Mouse (Mus musculus) heart, postnatal 25 days (tissue): ENCODE data around the gene C3. TPM values are rescaled to one million over a fixed set of nuclear protein-coding genes. Genes with fewer than 3 reads are reported as not detected.

Experiments used
- DNase-seq: peaks from one replicate; pipeline ENCODE4 v3.0.0; 2022; ENCODE audit warnings: low spot score
- intact Hi-C: fragments of 180-260 bp; cut with DNase I; formaldehyde crosslinking; loops from one replicate; pipeline ENCODE4 v1.15.1; 2025
- total RNA-seq, 2 experiments: library from RNA; stranded (reverse); gene quantifications; 2 replicates each; pipeline ENCODE4 v1.2.3; 2021

C3 gene
- total RNA-seq, 2 experiments from 2014 or later: 47.1 to 80.7 TPM

- no peak for DNase-seq
- intact Hi-C loops: loop anchor here (2.0 to 10.0 kb wide), 2 partner anchors 23 to 437 kb away; no protein-coding TSS in a partner anchor
Observed at GRCm38 (mm10) chr17:57251431-57251830, 23.5 kb upstream of the C3 start.

GRCm38 (mm10) chr17:57250461-57251160, 22.7 kb upstream of the C3 start:
- peak; percentile 70 for DNase-seq
- intact Hi-C loops: loop anchor here (2.0 to 10.0 kb wide), 2 partner anchors 24 to 436 kb away; no protein-coding TSS in a partner anchor

- intact Hi-C loops: loop anchor here (2.0 to 10.0 kb wide), 2 partner anchors 25 to 435 kb away; no protein-coding TSS in a partner anchor
- DNase-seq: peak; percentile 94
Observed at GRCm38 (mm10) chr17:57249186-57250181, 21.5 kb upstream of the C3 start, which contains the start of gene Trip10. Trip10 (plus strand) TSS chr17:57249455.

GRCm38 (mm10) chr17:57248771-57249170, 20.8 kb upstream of the C3 start:
- no peak for DNase-seq
- intact Hi-C loops: no loop called here

- intact Hi-C loops: no loop called here
Observed at GRCm38 (mm10) chr17:57248201-57248699, 20.3 kb upstream of the C3 start, which contains the start of gene Gpr108. Gpr108 (minus strand) TSS chr17:57248446.

GRCm38 (mm10) chr17:57247393-57248200, 19.7 kb upstream of the C3 start:
- intact Hi-C loops: no loop called here
- peak; percentile 96 for DNase-seq

More at GRCm38 (mm10) chr17:57248201-57248699, 20.3 kb upstream of the C3 start, which contains the start of gene Gpr108:
- DNase-seq: peak; percentile 79

GRCm38 (mm10) chr17:57246663-57247392, 18.9 kb upstream of the C3 start:
- DNase-seq: no peak

GRCm38 (mm10) chr17:57245311-57245929, 17.5 kb upstream of the C3 start:
- DNase-seq: no peak
- intact Hi-C loops: no loop called here

More at GRCm38 (mm10) chr17:57246663-57247392, 18.9 kb upstream of the C3 start:
- intact Hi-C loops: no loop called here

- intact Hi-C loops: no loop called here
- no peak for DNase-seq
Observed at GRCm38 (mm10) chr17:57243650-57244370, 15.9 kb upstream of the C3 start.

- intact Hi-C loops: no loop called here
- DNase-seq: no peak
Observed at GRCm38 (mm10) chr17:57237181-57237580, 9.2 kb upstream of the C3 start.

GRCm38 (mm10) chr17:57235803-57236202, 7.9 kb upstream of the C3 start:
- no peak for DNase-seq
- intact Hi-C loops: no loop called here

- DNase-seq: no peak
- intact Hi-C loops: no loop called here
Observed at GRCm38 (mm10) chr17:57234254-57234928, 6.5 kb upstream of the C3 start.

- no peak for DNase-seq
- intact Hi-C loops: no loop called here
Observed at GRCm38 (mm10) chr17:57233038-57233437, 5.1 kb upstream of the C3 start.

- no peak for DNase-seq
- intact Hi-C loops: no loop called here
Observed at GRCm38 (mm10) chr17:57232200-57232599, 4.3 kb upstream of the C3 start.

- intact Hi-C loops: no loop called here
- no peak for DNase-seq
Observed at GRCm38 (mm10) chr17:57231321-57231771, 3.4 kb upstream of the C3 start.

GRCm38 (mm10) chr17:57230728-57231125, 2.8 kb upstream of the C3 start:
- intact Hi-C loops: no loop called here
- no peak for DNase-seq
